28 mouse cellular contexts compared by ENCODE assay signal in the genomic region with DNA sequence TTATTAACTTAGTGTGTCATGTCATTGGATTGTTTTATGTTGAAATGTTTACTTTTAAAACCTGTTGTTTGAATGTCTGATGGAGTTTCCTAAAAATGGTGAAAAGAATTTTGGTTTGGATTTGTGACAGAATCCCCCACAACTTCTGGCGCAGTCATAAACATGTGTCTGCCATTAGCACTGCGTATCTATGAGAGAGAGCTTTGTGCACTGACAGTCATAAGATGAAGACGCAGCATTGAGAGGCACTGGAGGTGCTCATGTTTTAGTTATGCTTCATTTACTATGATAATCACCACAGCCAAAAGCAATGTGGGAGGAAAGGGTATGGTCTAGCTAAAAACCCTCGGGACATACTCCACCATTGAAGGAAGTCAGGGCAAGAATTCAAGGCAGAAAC. TPM values are rescaled to one million over a fixed set of nuclear protein-coding genes. Genes with fewer than 3 reads are reported as not detected.
DNase-seq lines count a peak whose midpoint lies in the region; ATAC-seq and TF ChIP-seq lines count a peak whose summit lies in the region.
"Had no signal": no experiment of that assay in that cellular context is flagged by ENCODE, and none has a peak within 500 bp of the region (broad histone marks: within the 10 kb centered on the region; RNA-seq: fewer than 3 reads in every experiment).

No protein-coding gene starts in this region.

- CTCF ChIA-PET in Patski (lab: Charles Lee): no interaction called here

- TF ChIP-seq CTCF in Patski (IDR thresholded peaks at IDR 0.05): no peak

- no peaks in the 10 kb centered on the region for H3K27me3 ChIP-seq in hindbrain, embryonic 12.5 days
- no peaks in the 10 kb centered on the region for H3K27me3 ChIP-seq in hindbrain, embryonic 13.5 days
- no peaks in the 10 kb centered on the region for H3K27me3 ChIP-seq in midbrain, embryonic 15.5 days (replicated peaks)
- no peaks in the 10 kb centered on the region for H3K27me3 ChIP-seq in midbrain, embryonic 11.5 days (ENCODE audit: control insufficient read depth, insufficient read depth, low read length)
- H3K27me3 ChIP-seq in Patski: no peaks in the 10 kb centered on the region
- H3K27me3 ChIP-seq: CH12.LX; embryonic facial prominence, embryonic 15.5 days; hindbrain, embryonic 15.5 days had no signal

- DNase-seq in midbrain, embryonic 11.5 days (ENCODE audit: low spot score, missing footprints): no peak
- DNase-seq in Patski (ENCODE audit: low read depth, low spot score): peak; percentile 37
- DNase-seq in urinary bladder, adult 18-20 months (ENCODE audit: low spot score in 2 of 2): no peak
- DNase-seq: adrenal gland, adult 8-10 months; adrenal gland, postnatal 25 days; B cell, adult 2 months; cerebellum, adult 11-12 months; cerebellum, adult 8-10 months; cerebellum, postnatal 10 days; cerebellum, postnatal 36 days; embryo, embryonic 11 days; forebrain, postnatal 0 days; gastrocnemius, adult 2 months; gastrocnemius, postnatal 14 days; heart, adult 11 months had no signal

- WGBS in hindbrain, embryonic 12.5 days: 59% methylated on average over 4 of the region's 4 CpGs
- WGBS in hindbrain, embryonic 13.5 days: 43% methylated on average over 4 of the region's 4 CpGs
- WGBS in midbrain, embryonic 15.5 days: 57% methylated on average over 4 of the region's 4 CpGs
- WGBS in midbrain, embryonic 11.5 days: 82% methylated on average over 4 of the region's 4 CpGs

- H3K4me2 ChIP-seq in hindbrain, embryonic 12.5 days (replicated peaks): no peak overlapping the region
- H3K4me2 ChIP-seq in hindbrain, embryonic 13.5 days: no peak overlapping the region
- no peak overlapping the region for H3K4me2 ChIP-seq in midbrain, embryonic 15.5 days
- H3K4me2 ChIP-seq in midbrain, embryonic 11.5 days: no peak overlapping the region
- H3K4me2 ChIP-seq: embryonic facial prominence, embryonic 15.5 days; heart, embryonic 11.5 days; hindbrain, embryonic 15.5 days had no signal

- peak; percentile 55 for ATAC-seq in hindbrain, embryonic 12.5 days (ENCODE audit: low FRiP score)
- ATAC-seq in hindbrain, embryonic 13.5 days (ENCODE audit: low FRiP score): no peak
- 0 out of 2 replicates have a peak, but pooled peaks have one; percentile 19 for ATAC-seq in midbrain, embryonic 15.5 days (replicated peaks)
- ATAC-seq in midbrain, embryonic 11.5 days (ENCODE audit: low FRiP score): no peak
- peak; percentile 83 for ATAC-seq in Patski
- ATAC-seq: activated CD4-positive, CD25-positive, alpha-beta regulatory T cell, adult 4 months; forebrain, embryonic 14.5 days; forebrain, postnatal 0 days had no signal

- POLR2A ChIA-PET in Patski (lab: Charles Lee): no interaction called here

- no peaks in the 10 kb centered on the region for H3K36me3 ChIP-seq in hindbrain, embryonic 12.5 days
- no peaks in the 10 kb centered on the region for H3K36me3 ChIP-seq in hindbrain, embryonic 13.5 days
- no peaks in the 10 kb centered on the region for H3K36me3 ChIP-seq in midbrain, embryonic 15.5 days (replicated peaks)
- no peaks in the 10 kb centered on the region for H3K36me3 ChIP-seq in midbrain, embryonic 11.5 days (ENCODE audit: control insufficient read depth, insufficient read depth, low read length)
- H3K36me3 ChIP-seq: embryonic facial prominence, embryonic 15.5 days; G1E; hindbrain, embryonic 10.5 days; hindbrain, embryonic 15.5 days had no signal

- in situ Hi-C loops in Patski (cut with MboI; ENCODE audit: low pct_unique_long_range_greater_than_20kb): loop anchor here (25.0 kb wide), 2 partner anchors 1115 to 1490 kb away; a partner anchor contains a TSS

- H3K9ac ChIP-seq in hindbrain, embryonic 12.5 days: no peak overlapping the region
- H3K9ac ChIP-seq in hindbrain, embryonic 13.5 days: no peak overlapping the region
- H3K9ac ChIP-seq in midbrain, embryonic 15.5 days: no peak overlapping the region
- no peak overlapping the region for H3K9ac ChIP-seq in midbrain, embryonic 11.5 days (ENCODE audit: low read length)
- H3K9ac ChIP-seq: embryonic facial prominence, embryonic 15.5 days; forebrain, postnatal 0 days; hindbrain, embryonic 15.5 days had no signal

- no peak overlapping the region for H3K27ac ChIP-seq in hindbrain, embryonic 12.5 days
- no peak overlapping the region for H3K27ac ChIP-seq in hindbrain, embryonic 13.5 days
- H3K27ac ChIP-seq in midbrain, embryonic 15.5 days: no peak overlapping the region
- H3K27ac ChIP-seq in midbrain, embryonic 11.5 days (ENCODE audit: low read depth, low read length): no peak overlapping the region
- H3K27ac ChIP-seq: embryonic facial prominence, embryonic 15.5 days; gastrocnemius, adult 2 months; hindbrain, embryonic 10.5 days; hindbrain, embryonic 15.5 days had no signal

- no peak overlapping the region for H3K4me3 ChIP-seq in hindbrain, embryonic 12.5 days
- no peak overlapping the region for H3K4me3 ChIP-seq in hindbrain, embryonic 13.5 days
- no peak overlapping the region for H3K4me3 ChIP-seq in midbrain, embryonic 15.5 days
- H3K4me3 ChIP-seq in midbrain, embryonic 11.5 days (ENCODE audit: low read depth, low read length): no peak overlapping the region
- H3K4me3 ChIP-seq: embryonic facial prominence, embryonic 15.5 days; gastrocnemius, adult 2 months; hindbrain, embryonic 10.5 days; hindbrain, embryonic 15.5 days had no signal

- H3K4me1 ChIP-seq in hindbrain, embryonic 12.5 days: no peaks in the 10 kb centered on the region
- H3K4me1 ChIP-seq in hindbrain, embryonic 13.5 days (replicated peaks): no peaks in the 10 kb centered on the region
- no peaks in the 10 kb centered on the region for H3K4me1 ChIP-seq in midbrain, embryonic 15.5 days
- no peaks in the 10 kb centered on the region for H3K4me1 ChIP-seq in midbrain, embryonic 11.5 days (ENCODE audit: control insufficient read depth, insufficient read depth, low read length)
- H3K4me1 ChIP-seq: embryonic facial prominence, embryonic 15.5 days; hindbrain, embryonic 10.5 days; hindbrain, embryonic 15.5 days had no signal

- no peaks in the 10 kb centered on the region for H3K9me3 ChIP-seq in hindbrain, embryonic 12.5 days (replicated peaks)
- no peaks in the 10 kb centered on the region for H3K9me3 ChIP-seq in hindbrain, embryonic 13.5 days
- H3K9me3 ChIP-seq in midbrain, embryonic 15.5 days: no peaks in the 10 kb centered on the region
- no peaks in the 10 kb centered on the region for H3K9me3 ChIP-seq in midbrain, embryonic 11.5 days (ENCODE audit: control insufficient read depth, low read length)
- H3K9me3 ChIP-seq: embryonic facial prominence, embryonic 15.5 days; hindbrain, embryonic 10.5 days; hindbrain, embryonic 15.5 days had no signal

RNA-seq across cellular contexts. Expression of a gene that starts 30.3 kb away (rescaled TPM):
- 4.2 and 4.6 TPM in 2 replicates for polyA plus RNA-seq in hindbrain, embryonic 12.5 days (2016; fragmentation: Nextera tagmentation; extraction: Ambion mirVana)
- polyA plus RNA-seq in hindbrain, embryonic 13.5 days (2015; fragmentation: Nextera tagmentation; extraction: Ambion mirVana): 5.3 and 5.5 TPM in 2 replicates
- 4.7 and 5.5 TPM in 2 replicates for polyA plus RNA-seq in midbrain, embryonic 15.5 days (2015; fragmentation: Nextera tagmentation; extraction: Ambion mirVana)
- 1.9 TPM in 2 replicates for polyA plus RNA-seq in midbrain, embryonic 11.5 days (2014; fragmentation: Nextera tagmentation; extraction: Ambion mirVana)
- polyA plus RNA-seq in Patski (2021): not detected
- polyA plus RNA-seq: G1E; heart, embryonic 11.5 days; heart, embryonic 14.5 days; heart, postnatal 0 days had no signal

Comparison
In these comparisons a context has a peak if more than half of its experiments do, and no peak if none do; other contexts are left out.
1. ATAC-seq: peak in hindbrain, embryonic 12.5 days (single experiment), midbrain, embryonic 15.5 days (single experiment) and Patski (single experiment); none in hindbrain, embryonic 13.5 days (single experiment) and midbrain, embryonic 11.5 days (single experiment).